Mouse (Mus musculus) midbrain, embryonic 11.5 days (tissue): ENCODE data around the gene Utp3. TPM values are rescaled to one million over a fixed set of nuclear protein-coding genes. Genes with fewer than 3 reads are reported as not detected.

Experiments
- ATAC-seq: fragments of 200-750 bp; cut with Nextera tagmentation; 2 replicates; pipeline ENCODE4 v1.8.0; 2017; ENCODE audit warnings: moderate TSS enrichment, moderate library complexity; ENCODE audit not compliant: low FRiP score
- DNase-seq: peaks from one replicate; pipeline ENCODE4 v3.0.0; 2015; ENCODE audit warnings: low spot score; ENCODE audit errors: missing footprints
- H3K27ac ChIP-seq: fragments of 300-500 bp; sonication (generic); 2 replicates; pipeline ENCODE4 v1.5.1; 2014; ENCODE audit warnings: low read depth, low read length
- H3K27me3 ChIP-seq: fragments of 300-500 bp; sonication (generic); 2 replicates; pipeline ENCODE4 v1.6.1; 2014; ENCODE audit warnings: mild to moderate bottlenecking, low read length, moderate library complexity, mixed read lengths; ENCODE audit not compliant: control insufficient read depth, insufficient read depth
- H3K36me3 ChIP-seq: fragments of 300-500 bp; sonication (generic); 2 replicates; pipeline ENCODE4 v1.6.1; 2014; ENCODE audit warnings: mild to moderate bottlenecking, low read length, moderate library complexity, mixed read lengths; ENCODE audit not compliant: control insufficient read depth, insufficient read depth
- H3K4me1 ChIP-seq: fragments of 300-500 bp; sonication (generic); 2 replicates; pipeline ENCODE4 v1.6.1; 2014; ENCODE audit warnings: low read length; ENCODE audit not compliant: control insufficient read depth, insufficient read depth
- H3K4me2 ChIP-seq: fragments of 300-500 bp; sonication (generic); 2 replicates; pipeline ENCODE4 v1.6.1; 2014; ENCODE audit warnings: mild to moderate bottlenecking, moderate library complexity
- H3K4me3 ChIP-seq: fragments of 300-500 bp; sonication (generic); 2 replicates; pipeline ENCODE4 v1.5.1; 2014; ENCODE audit warnings: low read depth, low read length
- H3K9ac ChIP-seq: fragments of 300-500 bp; sonication (generic); 2 replicates; pipeline ENCODE4 v1.6.1; 2014; ENCODE audit warnings: low read length
- H3K9me3 ChIP-seq: fragments of 300-500 bp; sonication (generic); 2 replicates; pipeline ENCODE4 v1.6.1; 2016; ENCODE audit warnings: low read length; ENCODE audit not compliant: control insufficient read depth
- WGBS: fragments of 180-500 bp; shearing (Covaris S2); extraction: QIAGEN DNeasy Blood & Tissue Kit; methylation state at CpG from one replicate; pipeline ENCODE4 v1.1.7; 2014; 5-methylcytosine and 5-hydroxymethylcytosine counted together
- polyA plus RNA-seq: library from polyadenylated mRNA; unstranded; fragments of >200 nt; fragmentation: Nextera tagmentation; extraction: Ambion mirVana; gene quantifications from 2 replicates; pipeline ENCODE4 v1.2.1, GENCODE M21; 2014

Utp3 gene
- polyA plus RNA-seq, 1 experiment from 2014 or later: 68.4 TPM

GRCm38 (mm10) chr5:88602030-88602429 is 47.8 kb downstream of the Utp3 start:
- H3K4me1 ChIP-seq: no peaks in the 10 kb centered on the region
- DNase-seq (no peak), ATAC-seq (no peak)
- H3K27me3 ChIP-seq: no peaks in the 10 kb centered on the region
- WGBS: 75% methylated on average over 2 of the region's 2 CpGs
- H3K4me3 ChIP-seq: no peak overlapping the region
- no peak overlapping the region for H3K27ac ChIP-seq
- no peak overlapping the region for H3K4me2 ChIP-seq
- no peaks in the 10 kb centered on the region for H3K9me3 ChIP-seq
- H3K36me3 ChIP-seq: no peaks in the 10 kb centered on the region
- no peak overlapping the region for H3K9ac ChIP-seq

- H3K27ac ChIP-seq: no peak overlapping the region
- no peak for DNase-seq
- no peaks in the 10 kb centered on the region for H3K27me3 ChIP-seq
- H3K9me3 ChIP-seq: no peaks in the 10 kb centered on the region
- H3K4me2 ChIP-seq: no peak overlapping the region
- H3K4me1 ChIP-seq: no peaks in the 10 kb centered on the region
- H3K4me3 ChIP-seq: no peak overlapping the region
- H3K36me3 ChIP-seq: no peaks in the 10 kb centered on the region
- 92% methylated on average over 3 of the region's 3 CpGs for WGBS
- no peak overlapping the region for H3K9ac ChIP-seq
- no peak for ATAC-seq
Measured at GRCm38 (mm10) chr5:88602713-88603112, 48.5 kb downstream of the Utp3 start.

- Histone ChIP-seq H3K9ac (no peak overlapping the region), H3K9me3 (no peaks in the 10 kb centered on the region), H3K36me3 (no peaks in the 10 kb centered on the region), H3K4me2 (no peak overlapping the region), H3K4me3 (no peak overlapping the region), H3K27ac (no peak overlapping the region), H3K27me3 (no peaks in the 10 kb centered on the region), H3K4me1 (no peaks in the 10 kb centered on the region)
- DNase-seq (no peak), ATAC-seq (no peak)
- 91% methylated on average over 3 of the region's 3 CpGs for WGBS
Measured at GRCm38 (mm10) chr5:88604046-88604445, 49.8 kb downstream of the Utp3 start.

- H3K4me3 ChIP-seq: no peak overlapping the region
- H3K36me3 ChIP-seq: no peaks in the 10 kb centered on the region
- ATAC-seq (no peak), DNase-seq (no peak)
- no peaks in the 10 kb centered on the region for H3K27me3 ChIP-seq
- no peaks in the 10 kb centered on the region for H3K4me1 ChIP-seq
- H3K4me2 ChIP-seq: no peak overlapping the region
- 93% methylated on average over 7 of the region's 7 CpGs for WGBS
- no peak overlapping the region for H3K9ac ChIP-seq
- no peak overlapping the region for H3K27ac ChIP-seq
- no peaks in the 10 kb centered on the region for H3K9me3 ChIP-seq
Measured at GRCm38 (mm10) chr5:88604641-88605358, 50.5 kb downstream of the Utp3 start.

Other genes with a start within 250 kb of the Utp3 start
- gene Prol1, start 237.2 kb upstream of the Utp3 start, polyA plus RNA-seq: not detected in 2 replicates
- gene Amtn, start 178.4 kb upstream of the Utp3 start, polyA plus RNA-seq: not detected in 2 replicates
- not detected in 2 replicates for gene Ambn, start 98.5 kb upstream of the Utp3 start, polyA plus RNA-seq
- gene Enam, start 66.5 kb upstream of the Utp3 start, polyA plus RNA-seq: not detected in 2 replicates
- gene Jchain, start 26.6 kb upstream of the Utp3 start, polyA plus RNA-seq: 0.34 TPM in 1 of 2 replicates, not detected in the other
- 121 and 149 TPM in 2 replicates for gene Rufy3, start 10.6 kb downstream of the Utp3 start, polyA plus RNA-seq
- gene Grsf1, start 121.7 kb downstream of the Utp3 start, polyA plus RNA-seq: 102 and 109 TPM in 2 replicates
- 16.7 and 18.3 TPM in 2 replicates for gene Mob1b, start 166.4 kb downstream of the Utp3 start, polyA plus RNA-seq
- gene Dck, start 210.5 kb downstream of the Utp3 start, polyA plus RNA-seq: 143 and 150 TPM in 2 replicates